Mouse (Mus musculus) kidney, adult 9 months (tissue): ENCODE measurements around the gene 4933414I15Rik.

ENCODE experiments used
- DNase-seq: peaks from one replicate; pipeline ENCODE4 v3.0.0; 2022

4933414I15Rik gene

DNA sequence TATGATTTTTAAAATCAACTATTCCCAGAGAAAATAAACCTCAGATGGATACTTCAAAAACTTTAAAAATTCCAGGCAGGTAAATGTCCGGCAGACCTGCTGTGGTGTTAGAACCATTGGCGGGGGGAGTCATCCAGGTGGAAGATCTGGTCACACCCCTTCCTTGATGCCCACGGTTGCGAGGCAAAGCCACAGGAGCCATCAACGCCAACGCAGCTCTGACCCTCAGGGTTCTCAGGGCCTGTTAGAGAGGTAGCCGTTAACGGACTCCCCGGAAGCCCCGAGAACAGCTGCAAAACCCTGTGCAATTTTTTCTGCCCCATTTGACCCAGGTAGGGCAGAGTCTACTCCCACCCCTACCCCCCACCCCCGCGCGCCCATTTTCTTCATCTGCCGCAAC, at the start of gene 4933414I15Rik:
Gene 4933414I15Rik (minus strand): TSS at position 260 of the 400 bp plus-strand sequence.
- no peak for DNase-seq

DNA sequence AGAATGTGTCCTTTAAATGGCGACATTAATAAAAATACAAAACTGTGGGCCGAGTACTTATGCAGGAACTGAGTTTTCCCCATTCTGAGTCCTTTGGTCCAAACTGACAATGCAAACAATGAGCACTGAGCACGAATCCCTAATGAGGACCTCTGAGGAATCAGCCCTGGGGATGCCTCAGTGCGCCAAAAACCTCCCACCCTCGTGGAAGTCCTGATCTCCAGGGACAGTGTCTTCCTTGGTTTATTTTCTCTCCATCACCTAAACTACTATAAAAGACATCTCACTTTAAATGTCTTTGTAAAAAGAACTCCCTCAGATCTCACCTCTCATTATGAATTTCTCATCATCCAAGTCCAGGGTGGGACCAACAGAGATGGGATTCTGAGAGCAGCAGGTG, 38.1 kb upstream of the 4933414I15Rik start, which contains the start of gene Olfr1377:
Gene Olfr1377 (plus strand): TSS at position 301 of the 400 bp plus-strand sequence.
- DNase-seq = no peak

DNA sequence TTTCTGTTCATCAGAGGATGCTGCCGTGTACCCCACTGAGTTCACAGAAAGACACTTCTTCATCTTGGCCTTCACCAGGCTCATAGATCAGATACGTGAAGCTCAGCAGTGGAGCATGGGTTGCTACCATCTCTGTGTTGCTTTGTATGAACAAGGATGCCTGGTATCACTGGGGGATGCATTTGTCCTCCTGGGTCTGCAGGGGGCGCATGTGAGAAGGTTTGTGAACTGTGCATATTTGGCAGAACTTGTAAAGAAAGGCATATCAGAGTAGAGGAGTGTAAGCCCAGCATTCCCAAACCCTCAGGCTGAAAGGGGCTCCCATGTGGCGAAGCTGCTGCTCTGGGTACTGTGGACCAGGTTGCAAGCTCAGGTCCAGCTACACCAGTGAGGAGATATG, 33.7 kb upstream of the 4933414I15Rik start:
- no peak for DNase-seq

DNA sequence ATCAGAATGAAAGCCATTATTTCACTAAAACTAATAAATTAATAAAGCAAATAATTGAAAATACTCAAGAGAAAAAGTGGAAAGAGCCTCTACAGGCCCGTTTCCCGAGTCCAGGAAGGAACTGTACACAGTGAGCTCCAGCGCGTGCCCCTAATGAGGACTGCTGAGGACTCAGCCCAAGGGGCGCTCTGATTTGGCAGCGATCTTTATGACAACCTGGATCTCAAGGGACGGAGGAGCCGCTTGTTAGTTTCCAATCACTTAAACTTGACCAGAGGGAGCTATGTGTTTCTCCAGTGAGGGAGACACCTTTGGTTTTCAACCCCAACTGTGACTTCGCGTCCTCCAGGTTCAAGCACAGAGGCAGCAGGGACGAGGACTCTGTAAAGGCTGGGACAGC, 22.7 kb upstream of the 4933414I15Rik start, which contains the start of gene Olfr1378:
Gene Olfr1378 (plus strand): TSS at position 301 of the 400 bp plus-strand sequence.
- no peak for DNase-seq

DNA sequence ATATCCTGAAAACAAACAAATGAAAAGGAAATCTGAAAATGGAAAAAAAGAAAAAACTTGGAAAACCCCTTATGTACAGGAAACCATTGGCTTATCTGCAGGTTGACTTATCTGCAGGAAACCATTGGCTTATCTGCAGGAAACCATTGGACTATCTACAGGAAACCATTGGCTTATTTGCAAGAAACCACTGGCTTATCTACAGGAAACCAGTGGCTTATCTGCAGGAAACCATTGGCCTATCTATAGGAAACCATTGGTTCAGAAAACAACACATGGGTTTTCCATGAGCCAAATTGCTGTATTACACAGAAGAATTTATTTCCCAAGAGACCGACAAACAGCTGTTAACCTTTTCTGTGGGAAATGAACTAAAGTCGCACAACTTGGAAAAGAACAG, 21.3 kb upstream of the 4933414I15Rik start:
- peak; percentile 69 for DNase-seq

DNA sequence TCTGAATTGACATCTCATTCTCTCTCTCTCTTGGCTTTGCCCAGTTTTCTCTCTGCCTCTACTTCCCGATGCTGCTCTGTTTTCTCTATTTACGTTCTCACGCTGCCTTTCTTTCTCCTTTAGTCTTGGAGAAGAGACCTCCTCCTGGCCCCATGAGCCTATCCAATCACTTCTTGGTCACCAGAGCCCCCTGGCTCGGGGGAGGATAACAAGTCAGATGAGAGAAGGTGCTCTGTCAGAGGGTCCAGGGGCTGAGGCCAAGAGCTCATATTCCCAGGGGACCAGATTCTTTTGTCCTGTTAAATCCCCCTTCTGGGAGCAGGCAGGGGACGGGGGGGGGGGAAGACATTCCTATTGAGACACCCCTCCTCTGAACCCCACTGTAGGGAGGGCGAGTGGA, 10.1 kb upstream of the 4933414I15Rik start, which contains the start of gene Prop1:
Gene Prop1 (minus strand): TSS at position 101 of the 400 bp plus-strand sequence.
- DNase-seq = no peak

DNA sequence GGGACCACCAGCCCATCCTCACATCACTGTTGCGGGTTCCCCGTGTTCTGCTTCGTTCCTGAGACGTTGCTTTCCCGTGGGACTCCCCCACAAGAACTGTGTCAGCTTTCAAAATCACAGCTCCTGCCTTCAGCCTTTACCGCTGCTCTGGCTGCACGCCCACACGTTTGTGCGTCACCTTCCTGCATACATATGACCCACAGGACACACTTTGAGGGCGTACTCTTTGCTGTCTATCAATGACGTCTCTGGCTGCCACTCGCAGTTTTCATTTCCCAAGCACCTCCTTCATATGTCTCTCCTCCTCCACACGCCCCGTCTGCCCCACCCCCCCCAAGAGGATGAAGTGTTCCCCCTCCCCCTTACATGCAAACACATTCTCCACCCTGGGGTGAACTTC, 8.7 kb upstream of the 4933414I15Rik start:
- no peak for DNase-seq

DNA sequence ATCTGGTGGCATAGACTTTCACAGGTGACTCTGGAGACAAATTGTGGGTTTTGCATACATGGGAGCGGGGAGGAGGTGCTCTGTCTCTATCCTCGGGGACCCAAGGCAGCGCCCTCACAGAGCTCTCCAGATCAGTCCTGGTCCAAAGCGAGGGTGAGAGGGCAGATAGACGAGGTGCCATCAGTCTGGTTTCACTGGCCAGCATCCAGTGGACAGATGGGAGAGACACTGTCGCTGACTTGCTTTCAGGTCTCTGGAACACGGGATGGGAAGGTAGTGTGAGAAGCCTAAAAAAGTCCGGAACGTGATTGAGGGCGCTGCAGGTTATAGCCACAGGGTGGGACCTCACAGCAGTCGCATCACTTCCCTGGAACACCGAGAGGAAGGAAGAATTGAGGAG, 1.2 kb downstream of the 4933414I15Rik start:
- DNase-seq = no peak

DNA sequence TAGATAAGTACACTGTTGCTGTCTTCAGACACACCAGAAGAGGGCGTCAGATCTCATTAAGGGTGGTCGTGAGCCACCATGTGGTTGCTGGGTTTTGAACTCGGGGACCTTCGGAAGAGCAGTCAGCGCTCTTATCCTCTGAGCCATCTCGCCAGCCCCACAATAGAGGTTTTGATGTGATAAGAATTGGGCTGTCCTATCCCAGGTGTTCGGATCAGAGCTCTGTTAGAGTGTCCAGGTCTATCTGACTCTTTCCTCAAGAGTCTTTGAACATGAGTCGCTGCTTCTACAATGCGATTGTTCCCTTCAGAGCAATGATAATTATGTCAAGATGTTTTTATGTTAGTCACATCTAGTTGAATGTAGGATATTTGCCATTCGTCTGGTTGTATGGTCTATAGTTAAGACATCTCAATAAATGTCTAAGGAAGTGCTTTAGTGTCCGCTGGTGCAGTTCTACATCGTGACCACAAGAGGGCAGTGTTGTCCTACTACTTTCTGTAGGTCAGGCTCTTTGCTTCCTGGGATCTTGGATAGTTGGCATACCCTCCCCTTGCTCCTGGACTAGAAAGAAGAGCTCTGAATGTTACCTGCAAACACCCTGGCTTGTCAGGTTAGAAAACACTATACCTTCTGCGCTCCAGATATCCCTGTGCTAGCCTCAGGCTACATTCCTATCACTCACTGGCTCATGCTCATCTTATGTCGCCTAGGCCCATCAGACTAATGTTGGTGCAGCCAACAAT, 3.8 kb downstream of the 4933414I15Rik start:
- peak; percentile 48 for DNase-seq

DNA sequence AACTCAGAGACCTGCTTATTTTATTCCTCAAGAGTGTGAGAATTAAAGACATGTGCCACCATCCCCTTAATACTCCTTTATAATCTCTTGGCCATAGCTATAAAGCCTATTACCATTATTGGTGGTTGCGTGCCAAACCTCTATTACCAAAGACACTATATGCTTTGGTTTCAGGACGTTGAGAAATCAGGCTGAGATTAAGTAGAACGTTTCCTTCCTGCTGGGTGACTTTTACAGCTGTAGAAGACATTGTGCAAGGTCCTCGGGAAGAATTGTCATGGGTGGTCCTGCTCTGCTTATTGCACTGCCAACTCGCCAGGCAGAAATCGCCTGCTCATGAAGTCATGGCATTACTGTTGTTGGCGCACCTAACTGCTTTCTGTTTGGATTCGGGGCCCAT, 5.1 kb downstream of the 4933414I15Rik start:
- no peak for DNase-seq

DNA sequence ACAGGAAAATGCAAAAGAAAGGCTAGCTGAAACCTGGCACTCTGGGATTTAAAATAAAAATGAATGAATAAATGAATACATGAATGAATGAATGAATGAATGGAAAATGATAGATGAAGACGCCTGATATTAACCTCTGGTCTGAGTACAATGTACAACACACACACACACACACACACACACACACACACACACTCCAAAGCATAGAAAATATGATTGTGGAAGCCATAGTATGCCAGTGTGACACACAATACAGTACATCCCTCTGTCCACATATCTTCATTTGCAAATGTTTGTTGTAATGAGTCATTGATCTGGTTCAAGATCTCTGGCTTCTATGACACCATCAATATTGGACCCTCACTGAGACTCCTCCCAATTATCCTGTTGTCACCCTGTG, 11.5 kb downstream of the 4933414I15Rik start:
- DNase-seq = no peak

DNA sequence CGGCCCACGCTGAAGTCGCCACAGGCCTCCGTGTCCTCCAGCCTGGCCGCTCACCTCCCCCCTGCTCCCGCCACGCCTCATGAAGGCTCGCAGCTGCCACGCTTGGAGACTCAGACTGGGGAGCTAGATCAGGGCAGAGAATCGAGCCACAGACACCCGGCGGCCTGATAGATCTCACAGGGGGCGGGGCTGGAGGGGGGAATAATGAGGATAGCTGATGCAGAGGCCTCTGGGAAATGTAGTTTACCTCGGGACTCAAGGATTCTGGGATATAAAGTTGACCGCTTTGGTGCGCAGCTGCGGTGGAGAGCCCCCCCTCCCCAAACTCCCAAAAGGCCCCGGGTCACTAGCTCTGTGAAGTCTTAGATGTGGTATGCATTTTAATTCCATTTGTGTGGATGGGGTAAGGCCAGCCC, 12.1 kb downstream of the 4933414I15Rik start, which contains the start of gene Zfp354b:
Gene Zfp354b (minus strand): TSS at position 183 of the 416 bp plus-strand sequence.
- peak; percentile 88 for DNase-seq

DNA sequence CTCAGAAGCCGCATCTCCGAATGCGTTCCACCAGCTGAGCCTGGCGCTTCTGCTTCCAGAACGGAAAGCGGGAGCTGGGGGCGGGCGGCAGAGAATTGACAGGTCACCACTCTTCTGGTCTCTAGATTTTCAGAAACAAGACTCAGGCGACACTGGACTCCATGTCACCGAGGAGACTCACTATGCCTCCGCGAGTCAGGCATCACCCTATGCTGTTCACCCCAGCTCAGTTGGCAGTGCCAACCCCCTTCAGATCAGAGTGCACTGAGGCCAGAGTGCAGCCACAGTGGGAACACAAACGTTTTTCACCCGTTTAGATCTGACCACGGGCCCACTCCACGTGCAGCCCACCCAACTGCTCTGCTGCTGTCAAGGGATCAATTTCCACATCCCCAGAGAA, 12.5 kb downstream of the 4933414I15Rik start:
- no peak for DNase-seq

DNA sequence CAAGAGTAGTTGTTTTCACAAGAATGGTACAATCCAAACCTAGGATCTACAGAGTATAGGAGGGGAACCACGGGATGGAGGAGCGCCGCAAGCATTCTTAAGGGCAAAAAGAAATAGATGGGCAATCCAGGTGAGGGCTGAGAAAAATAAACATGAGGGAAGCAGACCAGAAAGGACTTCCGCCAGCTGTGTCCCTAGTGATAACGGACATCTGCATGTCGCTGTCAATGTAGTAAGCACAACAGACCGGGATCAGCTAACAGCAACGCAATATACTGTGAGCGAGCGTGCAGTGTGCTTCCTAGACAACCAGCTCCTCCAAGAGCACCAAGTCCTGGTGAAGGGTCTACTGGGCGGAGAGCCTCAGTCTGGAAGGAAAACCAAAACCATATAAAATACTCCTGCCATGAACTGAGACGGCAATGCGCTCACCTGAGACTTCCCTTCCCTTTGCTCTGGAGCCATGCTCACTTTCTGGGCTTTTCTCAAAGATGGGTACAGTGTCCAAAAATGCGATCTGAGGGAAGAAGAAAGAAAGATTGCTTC, 13.0 kb downstream of the 4933414I15Rik start:
- no peak for DNase-seq

DNA sequence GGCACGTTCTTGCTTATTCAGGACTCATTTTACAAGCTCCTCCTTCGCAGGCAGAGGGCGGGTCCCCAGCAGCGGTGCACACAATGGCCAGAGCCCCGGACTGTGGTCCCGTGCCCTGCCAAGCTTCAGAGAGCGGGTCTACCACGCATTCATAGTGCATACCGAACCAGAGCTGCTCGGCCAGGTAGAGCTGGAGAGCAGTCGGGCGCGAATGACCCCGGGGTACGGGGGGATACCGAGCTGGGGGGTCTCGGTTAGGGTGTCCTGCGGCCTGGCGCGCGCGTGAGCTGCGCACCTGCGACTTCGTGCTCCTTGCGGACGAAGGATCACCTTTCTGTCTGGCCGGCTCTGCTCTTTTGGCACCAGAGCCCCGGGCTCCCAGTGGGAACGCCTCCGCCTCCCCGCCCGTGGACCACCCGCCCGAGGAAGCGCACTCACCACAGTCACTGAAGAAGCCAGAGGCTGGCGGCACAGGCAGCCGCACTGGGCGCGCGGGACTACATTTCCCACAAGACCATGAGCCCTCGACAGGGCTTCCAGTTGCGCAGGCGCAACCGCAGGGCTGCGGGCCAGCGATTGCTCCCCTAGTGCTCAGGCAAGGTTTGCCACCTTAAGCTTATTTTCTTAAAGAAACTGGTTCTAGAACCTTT, 27.8 kb downstream of the 4933414I15Rik start, which contains the start of gene Zfp2:
Gene Zfp2 (minus strand): TSS at position 495 of the 650 bp plus-strand sequence.
- DNase-seq = peak; percentile 94

DNA sequence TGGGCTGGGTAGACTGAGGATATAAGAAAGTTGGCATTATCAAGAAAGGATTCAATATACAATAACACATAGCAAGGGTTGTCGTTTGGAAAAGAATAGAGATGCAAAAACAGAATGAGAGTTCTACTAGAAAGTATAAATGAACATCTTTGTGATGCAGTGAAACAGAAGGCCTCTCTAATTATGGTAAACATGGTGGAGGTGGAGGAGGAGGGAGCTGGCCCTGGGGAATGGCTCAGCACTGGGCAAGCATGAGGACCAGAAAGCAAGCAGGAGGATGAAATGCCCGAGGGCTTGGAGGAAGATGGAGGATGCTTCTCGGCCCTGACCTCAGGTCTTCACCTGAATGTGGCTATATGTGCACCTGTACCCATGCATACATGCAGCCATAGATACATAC, 29.1 kb downstream of the 4933414I15Rik start:
- DNase-seq = no peak

DNA sequence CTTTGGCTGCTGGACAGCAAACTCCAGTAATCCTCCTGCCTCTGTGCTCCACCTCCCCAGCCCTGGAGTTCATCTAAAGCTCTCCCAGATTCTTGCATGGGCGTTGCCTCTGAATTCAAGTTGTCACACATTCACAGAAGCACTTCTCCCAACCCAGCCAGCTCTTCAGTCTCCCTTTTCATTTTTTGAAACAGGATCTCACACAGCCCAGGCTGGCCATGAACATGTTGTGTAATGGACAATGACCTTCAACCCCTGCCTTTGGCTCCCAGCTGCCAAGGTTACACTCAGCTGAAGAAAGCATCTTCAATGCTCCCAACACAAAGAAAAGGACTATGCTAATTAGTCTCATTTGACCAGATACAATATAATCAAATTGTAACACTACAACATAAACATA, 30.3 kb downstream of the 4933414I15Rik start:
- DNase-seq = peak; percentile 28

DNA sequence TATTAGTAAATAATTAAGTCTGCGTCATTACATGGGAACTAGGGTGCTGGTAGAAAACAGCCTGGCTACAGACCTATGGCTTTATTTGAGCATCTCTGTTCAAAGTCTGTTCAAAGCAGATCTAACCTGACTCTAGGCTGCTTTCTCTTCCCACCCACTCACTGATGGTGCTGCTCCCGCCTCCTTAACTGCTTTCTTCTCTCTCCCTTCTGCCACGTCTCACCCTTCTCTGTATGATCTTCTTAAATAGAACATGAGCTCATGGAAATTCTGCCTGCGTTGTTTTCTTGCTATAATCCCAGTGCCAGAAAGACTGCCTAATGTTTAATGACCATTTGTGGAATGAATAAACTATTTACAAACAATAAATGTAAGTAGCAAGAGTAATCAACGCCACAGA, 35.4 kb downstream of the 4933414I15Rik start:
- DNase-seq = no peak

DNA sequence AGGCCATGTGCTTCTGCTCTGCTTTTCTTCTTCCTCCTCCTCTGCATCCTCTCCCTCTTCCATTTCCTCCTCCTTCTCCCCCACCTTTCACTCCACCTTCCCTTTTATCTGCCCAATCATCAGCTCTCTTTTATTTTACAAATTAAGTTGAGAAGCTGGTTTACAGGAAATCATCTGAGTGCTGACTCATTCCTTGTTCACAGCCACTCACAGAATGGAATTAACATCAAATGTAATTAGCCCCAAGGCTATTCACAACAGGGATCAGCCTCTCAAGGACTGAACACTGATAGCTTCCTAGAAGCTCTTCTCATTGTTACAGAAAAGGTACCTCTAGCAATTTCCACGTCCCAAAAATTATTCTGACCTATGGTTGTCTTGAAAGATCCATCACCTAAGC, 46.2 kb downstream of the 4933414I15Rik start:
- no peak for DNase-seq

DNA sequence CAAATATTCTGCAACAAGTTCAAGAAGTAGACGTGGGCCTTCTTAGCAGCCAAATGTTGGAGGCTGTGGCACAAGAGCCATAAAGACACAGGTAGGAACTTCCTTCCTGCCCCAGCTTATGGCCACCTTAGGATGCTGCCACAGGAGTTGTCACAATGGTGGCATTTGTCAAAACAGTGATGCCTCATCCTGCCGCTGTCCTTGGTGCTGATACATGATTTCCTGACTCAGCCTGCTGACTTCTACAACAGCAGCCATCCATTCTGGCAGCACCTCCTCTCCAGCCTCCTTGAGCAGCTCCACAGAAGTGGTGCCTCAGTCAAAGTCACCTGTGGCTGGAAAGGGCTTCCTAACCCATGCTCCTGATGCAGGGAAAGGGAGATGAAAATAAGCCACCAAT, 51.1 kb downstream of the 4933414I15Rik start:
- no peak for DNase-seq
